Mouse (Mus musculus) spleen, postnatal 4 days (tissue): ENCODE measurements around the gene Ephb2.

Experiments
- DNase-seq, 2 experiments: peaks; one replicate each; pipeline ENCODE4 v3.0.0; 2022; ENCODE audit warnings: low spot score in 2 of 2

Ephb2 gene

GRCm38 (mm10) chr4:136836387-136836931, 671 bp upstream of the Ephb2 start:
- DNase-seq, result no peak

GRCm38 (mm10) chr4:136834815-136835620, 770 bp downstream of the Ephb2 start:
- DNase-seq, result no peak

GRCm38 (mm10) chr4:136834439-136834814, 1.4 kb downstream of the Ephb2 start:
- no peak for DNase-seq

GRCm38 (mm10) chr4:136833619-136834351, 2.0 kb downstream of the Ephb2 start:
- no peak for DNase-seq

GRCm38 (mm10) chr4:136832559-136833232, 3.1 kb downstream of the Ephb2 start:
- no peak for DNase-seq

- DNase-seq, result no peak
Observed at GRCm38 (mm10) chr4:136830272-136830823, 5.4 kb downstream of the Ephb2 start.

GRCm38 (mm10) chr4:136829837-136830236, 6.0 kb downstream of the Ephb2 start:
- no peak for DNase-seq

- DNase-seq, result no peak
Observed at GRCm38 (mm10) chr4:136828664-136829569, 6.9 kb downstream of the Ephb2 start.

- no peak for DNase-seq
Observed at GRCm38 (mm10) chr4:136824935-136825552, 10.7 kb downstream of the Ephb2 start.

- DNase-seq, result no peak
Observed at GRCm38 (mm10) chr4:136820069-136820522, 15.7 kb downstream of the Ephb2 start.

GRCm38 (mm10) chr4:136816701-136817100, 19.1 kb downstream of the Ephb2 start:
- DNase-seq, result no peak

- DNase-seq, result peak in 1 of 2 experiments; percentile 72
Observed at GRCm38 (mm10) chr4:136815364-136815763, 20.4 kb downstream of the Ephb2 start.

- no peak for DNase-seq
Observed at GRCm38 (mm10) chr4:136812543-136812942, 23.2 kb downstream of the Ephb2 start.

GRCm38 (mm10) chr4:136811596-136811995, 24.2 kb downstream of the Ephb2 start:
- DNase-seq, result no peak

- DNase-seq, result no peak
Observed at GRCm38 (mm10) chr4:136808478-136808877, 27.3 kb downstream of the Ephb2 start.

GRCm38 (mm10) chr4:136807448-136808009, 28.3 kb downstream of the Ephb2 start:
- DNase-seq, result no peak

- DNase-seq, result no peak
Observed at GRCm38 (mm10) chr4:136806254-136806653, 29.5 kb downstream of the Ephb2 start.

GRCm38 (mm10) chr4:136804343-136804742, 31.4 kb downstream of the Ephb2 start:
- no peak for DNase-seq

- DNase-seq, result no peak
Observed at GRCm38 (mm10) chr4:136802446-136802845, 33.3 kb downstream of the Ephb2 start.

- no peak for DNase-seq
Observed at GRCm38 (mm10) chr4:136801944-136802343, 33.8 kb downstream of the Ephb2 start.
